Mouse (Mus musculus) C2C12 (cell line): Measurements from ENCODE around the gene Zwilch.

Experiments used
- CEBPB ChIP-seq: IDR thresholded peaks from one replicate; pipeline ENCODE4 v1.6.1; 2011; ENCODE audit warnings: low read depth, mild to moderate bottlenecking, control low read depth, moderate library complexity
- CTCF ChIP-seq: IDR thresholded peaks from one replicate; pipeline ENCODE4 v1.5.1; 2011; ENCODE audit not compliant: control insufficient read depth, insufficient read depth, insufficient read length
- MAX ChIP-seq: IDR thresholded peaks from one replicate; pipeline ENCODE4 v1.6.1; 2011; ENCODE audit warnings: mild to moderate bottlenecking, control low read depth
- MYOD1 ChIP-seq: IDR thresholded peaks from one replicate; pipeline ENCODE4 v1.6.1; 2011; ENCODE audit warnings: low read depth; ENCODE audit not compliant: control insufficient read depth, insufficient read length
- MYOG ChIP-seq: IDR thresholded peaks from one replicate; pipeline ENCODE4 v1.6.1; 2011; ENCODE audit not compliant: control insufficient read depth, insufficient read length; ENCODE audit errors: extremely low read depth
- USF1 ChIP-seq: IDR thresholded peaks from one replicate; pipeline ENCODE4 v1.6.1; 2011; ENCODE audit warnings: low read depth, mild to moderate bottlenecking, control low read depth, moderate library complexity

- no peak for TF ChIP-seq MYOD1
- no peak for TF ChIP-seq CTCF
- no peak for TF ChIP-seq USF1
- no peak for TF ChIP-seq MAX
- TF ChIP-seq MYOG, result no peak
- TF ChIP-seq CEBPB, result no peak
Observed at GRCm38 (mm10) chr9:64115756-64116155, 57.1 kb downstream of the Zwilch start.
